ENCODE assay signal across 11 mouse cellular contexts in the genomic region with DNA sequence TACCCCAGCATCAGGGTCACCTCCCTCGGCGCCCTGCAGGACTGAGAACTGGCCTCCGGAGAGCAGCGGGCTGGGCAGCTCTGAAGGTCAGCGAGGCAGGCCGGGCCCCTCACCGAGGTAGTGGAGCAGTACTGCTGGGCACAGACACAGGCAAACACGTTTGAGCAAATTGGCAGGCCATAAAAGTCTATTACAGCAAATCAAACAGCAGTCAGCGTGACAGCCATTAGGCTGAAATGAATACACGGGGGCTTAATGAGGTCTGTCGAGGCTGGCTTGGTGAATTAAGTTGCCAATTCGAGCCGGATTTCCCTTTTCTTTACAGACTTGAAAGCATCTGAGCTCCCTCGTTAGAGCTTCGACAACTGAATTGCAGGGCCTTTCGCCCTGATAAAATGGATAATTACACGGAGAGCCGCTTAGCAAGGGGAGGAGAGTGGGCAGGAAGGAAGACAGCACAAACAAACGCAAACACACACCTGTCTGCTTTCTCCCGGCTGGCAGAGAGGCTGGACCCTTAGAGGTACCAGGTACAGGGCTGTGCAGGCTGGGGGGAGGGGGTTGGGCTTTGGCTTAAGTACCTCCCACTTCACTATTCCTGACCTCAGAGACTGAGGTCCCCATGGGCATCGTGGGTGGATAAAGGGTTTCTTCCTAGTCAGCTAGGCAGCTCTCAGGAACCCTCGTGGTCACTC.
DNase-seq lines count a peak whose midpoint lies in the region; ATAC-seq lines count a peak whose summit lies in the region.
"Had no signal": no experiment of that assay in that cellular context is flagged by ENCODE, and none has a peak within 500 bp of the region (broad histone marks: within the 10 kb centered on the region; RNA-seq: fewer than 3 reads in every experiment).

No protein-coding gene starts in this region.

- 10% methylated on average over 22 of the region's 22 CpGs for WGBS in kidney, embryonic 15.5 days
- 5% methylated on average over 22 of the region's 22 CpGs for WGBS in kidney, embryonic 14.5 days
- WGBS in liver, embryonic 12.5 days (ENCODE audit: insufficient replicate concordance) = 39% methylated on average over 22 of the region's 22 CpGs

- ATAC-seq in kidney, embryonic 15.5 days (replicated peaks; ENCODE audit: low FRiP score) = no peak
- ATAC-seq in kidney, embryonic 14.5 days (ENCODE audit: low FRiP score, low TSS enrichment) = no peak
- no peak for ATAC-seq in liver, embryonic 12.5 days
- ATAC-seq: CD4-positive, CD25-positive, alpha-beta regulatory T cell, adult 4 months had no signal

- H3K9ac ChIP-seq in kidney, embryonic 15.5 days = no peak overlapping the region
- no peak overlapping the region; the same call in 1 of the 2 replicates for H3K9ac ChIP-seq in kidney, embryonic 14.5 days (ENCODE audit: low read depth, low read length)
- H3K9ac ChIP-seq in liver, embryonic 12.5 days = no peak overlapping the region
- H3K9ac ChIP-seq: lung, embryonic 15.5 days had no signal

- peak; percentile 60 for DNase-seq in embryo, embryonic 10.5 days (ENCODE audit: low spot score)
- peak; percentile 69 for DNase-seq in forelimb bud, embryonic 11.5 days (ENCODE audit: low read depth, low spot score)
- peak; percentile 55 for DNase-seq in mesoderm, embryonic 11.5 days (ENCODE audit: low read depth, low spot score)
- DNase-seq in ovary, postnatal 14 days (ENCODE audit: low spot score) = no peak
- no peak for DNase-seq in cerebellum, postnatal 14 days
- DNase-seq: cerebellum, adult 18-20 months had no signal

- H3K4me2 ChIP-seq in kidney, embryonic 15.5 days = 0 out of 2 replicates have a peak overlapping the region, but pooled peaks have one; percentile 2
- H3K4me2 ChIP-seq in kidney, embryonic 14.5 days (replicated peaks; ENCODE audit: low read depth, low read length) = no peak overlapping the region
- H3K4me2 ChIP-seq in liver, embryonic 12.5 days = no peak overlapping the region
- H3K4me2 ChIP-seq: lung, embryonic 15.5 days had no signal

- no peaks in the 10 kb centered on the region for H3K9me3 ChIP-seq in kidney, embryonic 15.5 days (replicated peaks)
- H3K9me3 ChIP-seq in kidney, embryonic 14.5 days (ENCODE audit: control insufficient read depth, low read length) = no peaks in the 10 kb centered on the region
- H3K9me3 ChIP-seq in liver, embryonic 12.5 days (replicated peaks) = no peaks in the 10 kb centered on the region
- H3K9me3 ChIP-seq: lung, embryonic 15.5 days had no signal

- H3K27ac ChIP-seq in kidney, embryonic 15.5 days = no peak overlapping the region
- H3K27ac ChIP-seq in kidney, embryonic 14.5 days (ENCODE audit: low read depth, low read length) = no peak overlapping the region
- no peak overlapping the region for H3K27ac ChIP-seq in liver, embryonic 12.5 days
- H3K27ac ChIP-seq: lung, embryonic 15.5 days had no signal

- peaks cover 66% of the 10 kb centered on the region for H3K27me3 ChIP-seq in kidney, embryonic 15.5 days
- H3K27me3 ChIP-seq in kidney, embryonic 14.5 days (ENCODE audit: control insufficient read depth, insufficient read depth, low read length) = peaks cover 11% of the 10 kb centered on the region; the same call in 1 of the 2 replicates
- H3K27me3 ChIP-seq in liver, embryonic 12.5 days (replicated peaks) = no peaks in the 10 kb centered on the region; the same call in 1 of the 2 replicates
- H3K27me3 ChIP-seq: lung, embryonic 15.5 days had no signal

- peaks cover 17% of the 10 kb centered on the region; the same call in 1 of the 2 replicates for H3K4me1 ChIP-seq in kidney, embryonic 15.5 days
- H3K4me1 ChIP-seq in kidney, embryonic 14.5 days (ENCODE audit: control insufficient read depth, insufficient read depth, low read length) = peaks cover 8% of the 10 kb centered on the region; the same call in 1 of the 2 replicates
- no peaks in the 10 kb centered on the region for H3K4me1 ChIP-seq in liver, embryonic 12.5 days
- H3K4me1 ChIP-seq: lung, embryonic 15.5 days had no signal

- no peak overlapping the region for H3K4me3 ChIP-seq in kidney, embryonic 15.5 days (replicated peaks)
- H3K4me3 ChIP-seq in kidney, embryonic 14.5 days (ENCODE audit: low read length) = no peak overlapping the region
- no peak overlapping the region for H3K4me3 ChIP-seq in liver, embryonic 12.5 days
- H3K4me3 ChIP-seq: lung, embryonic 15.5 days had no signal

- H3K36me3 ChIP-seq in kidney, embryonic 15.5 days = no peaks in the 10 kb centered on the region
- H3K36me3 ChIP-seq in kidney, embryonic 14.5 days (ENCODE audit: control insufficient read depth, insufficient read depth, low read length) = no peaks in the 10 kb centered on the region
- H3K36me3 ChIP-seq in liver, embryonic 12.5 days = no peaks in the 10 kb centered on the region
- H3K36me3 ChIP-seq: lung, embryonic 15.5 days had no signal

Comparison
In these comparisons a context has a peak if more than half of its experiments do, and no peak if none do; other contexts are left out.
1. DNase-seq: peak in embryo, embryonic 10.5 days (single experiment), forelimb bud, embryonic 11.5 days (single experiment) and mesoderm, embryonic 11.5 days (single experiment); none in ovary, postnatal 14 days (single experiment) and cerebellum, postnatal 14 days (0 of 2).